Mouse (Mus musculus) liver, postnatal 0 days (tissue): ENCODE results near the gene Sult1a1. TPM values are rescaled to one million over a fixed set of nuclear protein-coding genes. Genes with fewer than 3 reads are reported as not detected.

Experiments used
- ATAC-seq: fragments of 200-750 bp; cut with Nextera tagmentation; 2 replicates; pipeline ENCODE4 v1.8.0; 2017; ENCODE audit warnings: mild to moderate bottlenecking, moderate library complexity
- DNase-seq: peaks from one replicate; pipeline ENCODE4 v3.0.0-alpha.2; 2016
- H3K27ac ChIP-seq: fragments of 300-500 bp; sonication (generic); 2 replicates; pipeline ENCODE4 v1.5.1; 2014; ENCODE audit warnings: antibody characterized with exemption, moderate library complexity, mild to moderate bottlenecking, low read depth
- H3K27me3 ChIP-seq: fragments of 300-500 bp; sonication (generic); 2 replicates; pipeline ENCODE4 v1.6.1; 2014; ENCODE audit warnings: low read length, control low read depth, mixed read lengths; ENCODE audit not compliant: insufficient read depth
- H3K36me3 ChIP-seq: fragments of 300-500 bp; sonication (generic); replicated peaks from 2 replicates; pipeline ENCODE4 v1.6.1; 2014; ENCODE audit warnings: mild to moderate bottlenecking, control low read depth, low read length, moderate library complexity, mixed read lengths; ENCODE audit not compliant: insufficient read depth
- H3K4me1 ChIP-seq: fragments of 300-500 bp; sonication (generic); 2 replicates; pipeline ENCODE4 v1.6.1; 2014; ENCODE audit warnings: antibody characterized with exemption, mild to moderate bottlenecking, control low read depth; ENCODE audit not compliant: insufficient read depth
- H3K4me2 ChIP-seq: fragments of 300-500 bp; sonication (generic); 2 replicates; pipeline ENCODE4 v1.6.1; 2014; ENCODE audit warnings: low read depth, mild to moderate bottlenecking, low read length, moderate library complexity, mixed read lengths
- H3K4me3 ChIP-seq: fragments of 300-500 bp; sonication (generic); 2 replicates; pipeline ENCODE4 v1.5.1; 2014; ENCODE audit warnings: low read depth, low read length
- H3K9ac ChIP-seq: fragments of 300-500 bp; sonication (generic); replicated peaks from 2 replicates; pipeline ENCODE4 v1.6.1; 2014; ENCODE audit warnings: mild to moderate bottlenecking, moderate library complexity
- H3K9me3 ChIP-seq: fragments of 300-500 bp; sonication (generic); 2 replicates; pipeline ENCODE4 v1.6.1; 2016; ENCODE audit warnings: mild to moderate bottlenecking, control low read depth, low read length, mixed read lengths
- CTCF ChIP-seq: sonication (generic); IDR thresholded peaks from 2 replicates; pipeline ENCODE4 v1.5.1; 2016; ENCODE audit warnings: antibody characterized with exemption, low read depth
- EP300 ChIP-seq: IDR thresholded peaks from 2 replicates; pipeline ENCODE4 v1.6.1; 2016; ENCODE audit warnings: antibody characterized with exemption, low read depth, mild to moderate bottlenecking
- WGBS: fragments of 180-500 bp; shearing (Covaris S2); extraction: QIAGEN DNeasy Blood & Tissue Kit; methylation state at CpG from one replicate; pipeline ENCODE4 v1.1.7; 2014; ENCODE audit not compliant: insufficient replicate concordance; 5-methylcytosine and 5-hydroxymethylcytosine counted together
- polyA plus RNA-seq: library from polyadenylated mRNA; unstranded; fragments of >200 nt; fragmentation: Nextera tagmentation; extraction: Ambion mirVana; gene quantifications from 2 replicates; pipeline ENCODE4 v1.2.1, GENCODE M21; 2015

The Sult1a1 gene
- polyA plus RNA-seq, 1 experiment from 2014 or later, result 221 TPM

DNA sequence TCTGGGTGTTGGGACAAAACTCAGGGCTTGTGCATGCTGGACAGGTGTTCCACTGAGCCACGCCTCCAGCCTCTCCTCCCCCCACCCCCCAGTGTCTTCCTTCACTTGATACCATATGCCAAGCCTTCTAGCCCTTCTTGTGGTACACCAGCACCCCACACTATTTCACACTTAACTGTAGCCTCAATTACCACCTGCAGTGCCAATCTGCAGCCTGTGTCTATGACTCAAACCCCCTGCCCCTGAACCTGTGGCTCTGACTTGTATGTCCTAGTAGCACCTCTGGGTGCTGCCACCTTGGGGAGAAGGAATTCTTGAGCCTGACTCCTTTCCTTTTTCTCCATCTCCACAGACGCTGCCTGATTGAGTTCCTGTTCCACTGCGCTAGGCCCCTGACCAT lies 35.7 kb upstream of the Sult1a1 start:
- Histone ChIP-seq H3K36me3 (no peaks in the 10 kb centered on the region), H3K4me1 (no peaks in the 10 kb centered on the region), H3K4me3 (no peak overlapping the region), H3K9me3 (no peaks in the 10 kb centered on the region), H3K27ac (no peak overlapping the region), H3K27me3 (no peaks in the 10 kb centered on the region), H3K4me2 (no peak overlapping the region), H3K9ac (no peak overlapping the region)
- DNase-seq (no peak), ATAC-seq (no peak)
- WGBS, result 77% methylated on average over 3 of the region's 3 CpGs
- no peak for TF ChIP-seq EP300
- TF ChIP-seq CTCF, result no peak

DNA sequence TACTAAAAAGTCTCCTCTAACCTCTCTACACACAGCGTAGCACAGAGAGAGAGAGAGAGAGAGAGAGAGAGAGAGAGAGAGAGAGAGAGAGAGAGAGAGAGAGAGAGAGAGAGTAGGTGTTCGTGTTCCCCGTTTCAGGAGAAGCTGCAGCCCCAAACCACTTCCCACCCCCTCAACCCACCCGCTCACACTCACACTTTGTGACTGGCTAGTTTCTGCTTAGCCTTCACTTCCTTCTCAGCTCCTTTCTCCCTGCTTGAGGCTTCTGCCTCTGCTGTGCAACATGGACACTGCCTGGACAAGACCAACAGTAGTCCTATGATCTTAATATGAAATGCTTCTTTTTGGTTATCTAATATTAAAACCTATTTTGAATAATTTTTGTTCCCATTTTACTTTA lies 34.0 kb upstream of the Sult1a1 start:
- no peaks in the 10 kb centered on the region for H3K36me3 ChIP-seq
- H3K9me3 ChIP-seq, result no peaks in the 10 kb centered on the region
- no peaks in the 10 kb centered on the region for H3K4me1 ChIP-seq
- no peak overlapping the region for H3K4me3 ChIP-seq
- no peak for TF ChIP-seq CTCF
- TF ChIP-seq EP300, result no peak
- no peaks in the 10 kb centered on the region for H3K27me3 ChIP-seq
- no peak overlapping the region for H3K9ac ChIP-seq
- DNase-seq (no peak), ATAC-seq (no peak)
- H3K27ac ChIP-seq, result no peak overlapping the region
- no peak overlapping the region for H3K4me2 ChIP-seq
- WGBS, result 35% methylated on average over 4 of the region's 4 CpGs

DNA sequence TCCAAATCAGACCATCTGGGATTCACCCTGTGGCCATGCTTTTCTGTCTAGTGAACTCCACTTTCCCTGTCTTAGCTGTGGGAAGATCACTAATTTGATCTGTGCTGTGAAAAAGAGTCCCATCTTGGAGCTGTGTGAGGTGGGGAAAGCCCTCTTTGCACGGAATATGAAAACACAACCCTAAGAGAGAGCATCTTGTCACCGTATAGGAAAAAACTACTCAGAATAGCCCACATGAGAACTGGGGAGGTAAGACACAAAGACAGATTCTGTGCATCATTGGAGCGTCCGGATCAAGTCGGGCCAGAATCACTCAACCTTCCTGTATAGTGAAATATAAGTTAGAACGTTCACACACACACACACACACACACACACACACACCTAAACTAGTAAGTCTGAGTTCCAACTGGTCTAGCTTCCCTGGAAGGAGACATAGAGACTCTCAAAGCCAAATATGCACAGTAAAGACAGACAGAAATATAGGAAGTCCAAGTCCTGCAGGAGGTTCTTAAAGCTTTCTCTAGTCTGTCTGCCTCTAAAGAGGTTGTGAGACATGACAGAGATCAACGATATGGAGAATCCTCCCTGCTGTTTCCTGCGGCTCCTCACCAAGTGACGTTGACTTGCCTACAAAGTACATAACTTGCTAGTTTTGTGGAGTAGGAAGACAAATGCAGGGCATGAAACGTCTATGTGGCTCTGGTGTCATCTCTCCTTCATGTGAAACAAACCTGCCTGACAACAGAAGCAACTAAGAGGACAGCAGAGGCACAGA lies 32.1 kb upstream of the Sult1a1 start:
- Histone ChIP-seq H3K36me3 (no peaks in the 10 kb centered on the region), H3K9ac (no peak overlapping the region), H3K9me3 (no peaks in the 10 kb centered on the region), H3K4me3 (no peak overlapping the region), H3K27ac (peak overlapping the region; percentile 45), H3K27me3 (no peaks in the 10 kb centered on the region; the same call in 1 of the 2 replicates), H3K4me1 (peaks cover 8% of the 10 kb centered on the region), H3K4me2 (peak overlapping the region; percentile 10; the same call in 1 of the 2 replicates)
- 74% methylated on average over 10 of the region's 10 CpGs for WGBS
- ATAC-seq (no peak), DNase-seq (no peak)
- TF ChIP-seq EP300 (no peak), CTCF (no peak)

DNA sequence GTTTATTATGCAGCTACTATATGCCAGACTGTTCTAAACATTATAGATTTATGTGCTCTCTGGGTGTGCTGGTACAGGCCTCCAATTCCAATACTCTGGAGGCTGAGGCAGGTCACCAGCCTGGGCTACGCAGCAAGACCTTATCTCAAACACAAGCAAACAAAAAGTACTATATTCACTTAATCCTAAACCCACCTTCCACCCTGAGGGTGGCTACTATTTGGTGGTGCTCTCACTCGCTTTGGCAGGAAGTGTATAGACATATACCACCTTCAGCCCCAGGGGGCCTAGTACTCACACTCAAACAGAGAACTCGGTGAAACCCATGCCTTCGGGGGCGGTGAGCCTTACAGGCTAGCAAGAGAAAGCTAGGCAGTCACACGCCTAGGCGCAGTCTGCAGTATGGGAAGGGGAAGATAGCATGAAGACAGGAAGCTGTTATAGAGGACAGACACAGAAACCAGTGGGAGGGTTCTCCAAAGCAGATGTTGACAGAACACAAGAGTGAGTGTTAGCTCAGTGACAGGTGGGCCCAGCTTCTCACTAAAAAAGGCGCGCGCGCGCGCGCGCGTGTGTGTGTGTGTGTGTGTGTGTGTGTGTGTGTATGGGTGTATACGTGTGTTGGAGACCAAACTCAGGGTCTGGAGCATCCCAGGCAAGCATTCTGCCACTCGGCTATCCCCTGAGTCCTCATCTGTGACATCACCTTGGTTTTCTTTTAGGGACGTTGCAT lies 31.4 kb upstream of the Sult1a1 start, which contains the start of gene Coro1a:
TSS of gene Coro1a (minus strand) at position 346 of the 733 bp plus-strand sequence.
- Histone ChIP-seq H3K4me1 (peaks cover 8% of the 10 kb centered on the region), H3K27ac (peak within 1 kb of the TSS; percentile 45), H3K4me3 (no peak within 1 kb of the TSS), H3K36me3 (no peaks in the 10 kb centered on the region), H3K4me2 (peak within 1 kb of the TSS; percentile 10; the same call in 1 of the 2 replicates), H3K9ac (no peak within 1 kb of the TSS), H3K27me3 (peaks cover 3% of the 10 kb centered on the region; the same call in 1 of the 2 replicates), H3K9me3 (no peaks in the 10 kb centered on the region)
- ATAC-seq, result peak; percentile 16; the same call in 1 of the 2 replicates
- peak; percentile 41 for DNase-seq
- WGBS, result 45% methylated on average over 19 of the region's 19 CpGs
- TF ChIP-seq EP300 (no peak), CTCF (0 out of 2 replicates have a peak, but pooled peaks have one; percentile 10)

DNA sequence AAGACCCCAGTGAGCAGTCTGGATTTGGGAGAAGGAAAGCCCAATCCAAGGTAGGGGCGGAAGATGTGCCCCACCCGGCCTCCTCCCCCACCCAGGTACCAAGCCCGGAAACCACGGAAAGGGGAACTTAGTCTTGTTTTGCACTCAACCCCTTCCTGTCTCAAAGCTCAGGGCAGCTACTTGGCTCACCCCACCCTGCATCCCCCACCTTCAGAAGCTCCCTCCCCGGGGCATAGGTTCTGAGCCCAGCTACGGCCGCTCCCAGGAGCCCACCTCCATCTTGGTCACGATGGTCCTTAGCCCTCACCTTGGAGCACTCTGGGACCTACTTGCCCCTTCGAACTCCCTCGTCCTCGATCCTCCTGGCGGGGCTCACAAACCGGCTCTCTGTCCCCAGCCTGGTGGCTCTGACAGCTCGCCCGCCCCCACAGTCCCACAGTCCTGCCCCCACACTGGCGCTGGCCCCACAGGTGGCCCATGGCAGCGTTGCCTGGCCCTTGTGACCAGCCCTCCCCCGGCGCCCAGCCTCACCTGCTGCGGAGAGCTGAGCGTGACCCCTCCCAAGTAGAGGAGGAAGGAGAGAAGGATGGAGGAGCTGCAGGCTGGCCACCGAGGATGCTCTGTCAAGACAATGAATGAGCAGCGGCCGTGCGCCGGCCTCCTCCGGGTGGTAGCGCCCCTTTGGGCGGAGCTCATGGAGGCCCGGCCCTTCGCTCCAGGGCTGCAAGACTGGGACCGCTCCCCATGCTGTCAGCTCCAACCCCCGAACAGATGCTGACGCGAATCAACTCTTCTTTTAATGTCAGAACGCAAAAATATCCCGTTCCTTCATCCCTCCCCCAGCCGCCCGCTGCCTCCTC lies 28.1 kb upstream of the Sult1a1 start:
- peak overlapping the region; percentile 91 for H3K27ac ChIP-seq
- H3K9ac ChIP-seq, result peak overlapping the region; percentile 68

More for the DNA sequence above, 28.1 kb upstream of the Sult1a1 start:
- Histone ChIP-seq H3K36me3 (peaks cover 9% of the 10 kb centered on the region), H3K9me3 (no peaks in the 10 kb centered on the region), H3K4me1 (peaks cover 11% of the 10 kb centered on the region), H3K27me3 (peaks cover 3% of the 10 kb centered on the region), H3K4me2 (peak overlapping the region; percentile 70), H3K4me3 (peak overlapping the region; percentile 56)
- TF ChIP-seq CTCF, result no peak; the same call in 1 of the 2 replicates
- no peak for TF ChIP-seq EP300
- DNase-seq (peak; percentile 84), ATAC-seq (peak; percentile 59)
- WGBS, result 2% methylated on average over 39 of the region's 39 CpGs
